Mouse (Mus musculus): ENCODE data around the gene Sptbn1.

Gene Sptbn1

GRCm38 (mm10) chr11:30211141-30211540 is 56.8 kb downstream of the Sptbn1 start:
- DNase-seq (ENCODE audit: low read depth), result no peak

DNA sequence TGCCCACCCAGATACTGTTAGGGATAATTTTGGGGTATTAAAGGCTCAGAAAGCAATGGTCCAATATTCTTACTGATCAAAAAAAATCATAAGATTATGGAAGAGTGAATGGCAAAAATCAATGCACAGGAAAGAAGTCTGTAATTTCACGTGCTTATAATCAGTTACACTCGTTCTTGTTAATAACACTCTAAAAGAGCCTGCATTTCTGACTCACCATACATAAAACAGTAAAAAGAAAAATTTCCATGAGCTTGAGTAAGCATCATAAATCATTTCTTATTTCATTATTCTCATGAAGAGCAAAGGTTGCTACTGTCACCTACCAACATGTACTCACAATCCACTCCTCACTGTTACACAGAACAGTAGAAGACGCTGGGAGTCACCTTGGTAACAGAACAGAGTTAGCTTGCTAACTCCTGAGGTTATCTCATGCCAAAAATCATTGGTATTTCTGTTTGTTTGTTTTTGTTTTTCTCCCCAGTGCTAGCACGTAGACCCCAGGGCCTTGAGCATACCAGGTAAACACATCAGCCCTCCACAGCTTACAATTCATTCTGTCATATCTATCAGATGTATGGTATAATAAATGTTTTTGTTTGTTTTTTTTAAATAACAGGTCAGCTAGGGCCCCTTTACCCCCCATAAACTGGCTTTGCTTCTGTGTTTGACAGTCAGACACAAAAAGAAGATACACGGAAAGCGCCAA is 57.7 kb downstream of the Sptbn1 start:
- no peak for DNase-seq (ENCODE audit: low read depth)

GRCm38 (mm10) chr11:30209495-30209894 is 58.5 kb downstream of the Sptbn1 start:
- DNase-seq (ENCODE audit: low read depth), result no peak

- DNase-seq (ENCODE audit: low read depth), result no peak
These were observed 63.6 kb downstream of the Sptbn1 start for GRCm38 (mm10) chr11:30204398-30204797.

DNA sequence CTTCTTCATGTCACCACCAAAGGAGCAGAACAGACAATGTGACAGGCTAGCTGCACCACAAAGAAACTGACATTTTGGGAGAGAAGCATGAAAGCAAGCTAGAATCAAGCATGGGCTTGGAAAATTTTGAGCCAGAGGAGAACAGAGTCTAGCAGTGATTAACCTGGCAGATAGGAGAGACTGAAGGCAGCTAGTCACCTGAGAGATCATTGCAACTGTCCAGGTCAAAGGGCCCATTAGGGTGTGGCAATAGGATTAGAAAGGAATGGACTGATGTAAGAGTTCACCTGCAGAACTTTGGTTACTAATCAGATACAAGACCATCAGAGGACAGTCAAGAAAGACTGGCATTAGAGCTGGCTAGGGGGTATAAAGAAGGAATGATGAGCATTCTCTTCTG is 67.6 kb downstream of the Sptbn1 start:
- no peak for DNase-seq (ENCODE audit: low read depth)

DNA sequence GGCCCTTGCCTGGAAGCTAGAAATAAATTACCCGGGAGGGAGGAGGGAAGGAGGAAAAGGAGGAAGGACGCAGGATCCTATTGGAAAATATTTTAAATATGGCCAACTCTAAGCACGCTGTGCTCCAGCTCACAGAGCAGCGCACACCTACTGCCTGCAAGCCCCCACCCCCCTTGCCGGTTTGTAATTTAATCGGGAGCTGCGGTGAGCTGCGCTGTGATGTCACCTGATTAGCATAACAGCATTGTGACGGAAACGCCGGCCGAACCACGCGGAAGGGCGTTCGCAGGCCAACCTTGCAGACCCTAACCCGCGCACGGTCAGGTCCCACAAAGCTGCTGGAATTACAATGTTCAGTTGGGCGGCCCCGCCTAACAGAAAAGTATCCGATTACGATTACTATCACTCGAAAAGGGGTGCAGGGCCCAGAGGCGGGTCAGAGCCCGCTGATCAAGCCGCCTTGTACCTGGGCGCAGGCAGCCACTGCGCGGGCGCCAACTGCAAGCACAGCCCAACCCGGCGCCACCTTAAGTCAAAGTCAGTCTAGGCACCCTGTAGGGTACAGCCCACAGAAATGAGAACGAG is 69.8 kb downstream of the Sptbn1 start:
- DNase-seq (ENCODE audit: low read depth), result peak; percentile 66

DNA sequence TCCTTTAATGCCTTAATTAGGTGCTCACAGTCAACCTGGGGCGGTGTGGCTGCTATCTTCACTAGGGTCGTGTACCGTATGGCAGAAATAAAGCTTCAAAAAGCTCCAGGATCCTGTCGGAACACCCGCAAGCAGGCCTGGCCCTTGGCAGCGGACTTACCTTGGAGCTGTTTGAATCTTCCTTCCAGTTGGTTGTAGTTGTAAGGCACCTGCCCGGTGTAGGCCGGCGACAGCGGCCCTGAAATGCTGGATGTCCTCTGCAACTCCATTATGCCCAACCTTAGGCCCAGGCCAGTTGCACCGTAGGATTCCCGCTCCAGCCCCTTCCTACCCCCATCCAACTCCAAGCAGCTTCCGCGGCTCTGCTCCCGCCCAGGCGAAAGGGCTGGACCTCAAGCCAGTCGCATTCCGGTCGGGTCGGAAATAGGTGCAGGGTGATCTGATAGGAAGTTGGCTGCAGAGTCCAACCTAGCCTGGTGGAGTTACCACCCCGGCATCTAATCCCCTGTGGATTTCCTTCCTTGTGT is 70.3 kb downstream of the Sptbn1 start:
- DNase-seq (ENCODE audit: low read depth), result no peak

- DNase-seq (ENCODE audit: low read depth), result no peak
These were observed 71.5 kb downstream of the Sptbn1 start for GRCm38 (mm10) chr11:30196368-30197070.

DNA sequence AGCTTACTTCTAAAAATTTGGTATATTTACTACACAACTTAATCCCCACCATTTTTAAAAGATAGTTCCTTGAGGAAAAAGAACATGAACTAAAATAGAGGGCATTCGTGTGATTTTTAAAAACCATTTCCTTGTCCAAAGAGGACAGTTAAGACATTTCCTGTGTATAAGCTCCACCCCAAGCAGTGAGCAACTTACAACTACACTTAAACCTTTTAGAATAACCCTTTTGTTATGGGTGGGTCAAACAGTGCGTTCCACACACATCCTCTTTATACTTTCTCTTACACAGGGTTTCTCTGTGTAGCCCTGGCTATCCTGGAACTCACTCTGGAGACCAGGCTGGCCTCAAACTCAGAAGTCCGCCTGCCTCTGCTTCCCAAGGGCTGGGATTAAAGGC is 72.2 kb downstream of the Sptbn1 start:
- DNase-seq (ENCODE audit: low read depth), result no peak

- no peak for DNase-seq (ENCODE audit: low read depth)
These were observed 73.2 kb downstream of the Sptbn1 start for GRCm38 (mm10) chr11:30194800-30195199.

DNA sequence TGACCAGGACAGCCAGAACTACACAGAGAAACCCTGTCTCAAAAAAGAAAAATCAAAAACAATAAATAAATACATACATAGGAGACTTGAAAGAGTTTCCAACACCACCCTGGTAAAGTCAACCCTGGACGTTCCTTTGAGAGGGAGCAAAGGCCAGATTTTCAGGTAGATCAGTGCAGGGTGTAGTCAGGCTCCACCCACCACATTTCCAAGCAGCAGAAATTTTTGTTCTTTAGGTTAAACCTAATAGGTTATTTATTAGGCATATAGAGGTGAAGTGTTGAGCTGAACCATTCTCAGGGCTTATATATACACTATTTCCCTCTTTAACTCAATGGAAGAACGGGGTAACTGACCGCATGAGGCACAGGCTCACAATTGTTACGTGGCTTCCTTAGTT is 77.0 kb downstream of the Sptbn1 start:
- DNase-seq (ENCODE audit: low read depth), result no peak

GRCm38 (mm10) chr11:30190119-30190518 is 77.9 kb downstream of the Sptbn1 start:
- no peak for DNase-seq (ENCODE audit: low read depth)

DNA sequence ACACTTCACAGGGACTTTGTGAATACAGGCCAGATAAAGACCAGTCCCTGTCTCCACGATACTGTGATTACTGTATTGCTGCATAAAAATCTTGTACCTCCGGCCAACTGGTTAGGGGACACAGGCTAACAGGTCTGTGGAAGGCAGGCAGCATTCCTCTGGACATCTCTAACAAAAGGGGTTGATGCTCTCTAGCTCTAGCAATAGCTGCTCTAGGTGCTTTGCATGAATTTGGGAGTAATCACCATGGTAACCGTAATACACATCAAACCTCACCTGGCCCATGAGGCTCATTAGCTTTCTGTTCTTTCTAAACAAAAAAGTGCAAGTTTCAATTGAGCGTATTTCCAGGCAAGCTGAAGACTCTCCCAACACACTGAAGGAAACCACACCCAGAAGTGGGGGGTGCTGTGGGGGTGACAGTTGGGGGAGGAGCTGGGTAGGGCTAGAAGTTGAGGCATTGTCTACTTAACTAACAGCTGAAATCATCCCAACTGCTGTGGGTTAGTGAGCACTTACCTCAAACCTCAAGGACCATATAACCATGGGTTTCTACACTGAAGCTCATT is 81.0 kb downstream of the Sptbn1 start:
- DNase-seq (ENCODE audit: low read depth), result no peak

DNA sequence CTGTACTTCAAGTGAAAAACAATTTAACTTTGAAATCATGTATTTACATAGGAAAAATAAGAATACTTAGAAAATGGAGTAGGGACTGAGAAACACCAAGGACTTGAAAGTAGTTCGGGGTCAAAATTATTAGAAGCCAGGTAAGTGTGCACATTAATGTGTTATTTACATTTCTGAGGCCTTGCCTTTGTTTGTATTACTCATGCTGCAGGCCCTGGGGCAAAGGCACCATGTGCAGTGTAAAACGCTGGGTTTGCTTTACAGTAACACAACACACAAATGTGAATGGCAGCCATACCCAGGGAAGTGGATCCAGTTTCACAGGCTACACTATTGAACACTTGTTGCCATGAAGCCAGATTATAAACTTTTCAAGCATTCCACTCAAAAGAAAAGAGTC is 83.4 kb downstream of the Sptbn1 start:
- DNase-seq (ENCODE audit: low read depth), result no peak

DNA sequence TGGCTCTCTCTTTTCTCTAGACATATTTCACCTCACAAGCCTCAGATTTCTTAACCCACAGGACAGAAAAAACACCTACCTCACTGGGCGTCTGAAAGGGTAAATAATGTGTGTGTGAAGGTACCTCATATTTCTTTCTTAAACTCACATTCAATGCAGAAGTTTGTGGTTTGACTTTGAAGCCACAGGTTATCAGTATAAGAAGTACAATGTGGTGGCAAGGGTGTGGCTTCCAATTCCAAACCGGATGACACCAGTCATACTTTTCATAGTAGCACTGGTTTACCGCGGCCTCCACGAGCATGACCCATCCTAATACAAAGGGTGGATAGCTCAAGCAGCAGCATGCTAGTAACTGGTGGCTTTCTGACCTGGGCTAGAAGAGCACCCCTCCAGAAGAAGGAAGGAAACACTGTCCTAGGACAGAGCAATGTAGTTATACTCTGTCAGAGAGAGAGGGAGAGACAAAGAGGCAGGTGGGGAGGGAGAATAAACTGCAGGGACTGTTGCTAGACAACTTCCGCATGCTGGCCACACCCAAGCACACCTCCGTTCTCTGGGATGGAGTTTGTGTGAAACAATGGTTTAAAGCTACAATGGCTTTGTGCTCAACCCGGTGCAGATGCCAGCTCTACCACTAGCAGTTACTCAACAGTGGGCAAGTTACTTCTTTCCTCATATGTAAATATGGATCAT is 85.1 kb downstream of the Sptbn1 start:
- DNase-seq (ENCODE audit: low read depth), result peak; percentile 51

DNA sequence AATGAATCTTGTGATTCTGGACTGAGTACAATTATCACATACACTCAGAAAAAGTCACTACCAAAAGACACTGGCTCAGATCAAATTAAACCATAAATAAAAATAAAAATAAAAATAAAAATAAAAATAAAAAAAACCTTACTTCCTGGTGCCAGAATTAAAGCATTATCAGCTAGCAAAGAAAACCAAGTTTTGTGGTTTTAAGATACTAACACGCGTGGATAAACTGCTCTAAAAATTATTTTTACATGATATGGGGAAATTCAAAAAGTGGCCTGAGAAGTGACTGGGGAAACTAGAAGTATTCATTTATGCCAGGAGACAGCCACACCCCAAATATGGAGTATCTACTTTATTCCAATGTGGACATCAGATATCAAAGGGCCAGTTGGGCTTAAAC is 89.8 kb downstream of the Sptbn1 start:
- DNase-seq (ENCODE audit: low read depth), result no peak

GRCm38 (mm10) chr11:30177145-30177840 is 90.7 kb downstream of the Sptbn1 start:
- DNase-seq (ENCODE audit: low read depth), result no peak

DNA sequence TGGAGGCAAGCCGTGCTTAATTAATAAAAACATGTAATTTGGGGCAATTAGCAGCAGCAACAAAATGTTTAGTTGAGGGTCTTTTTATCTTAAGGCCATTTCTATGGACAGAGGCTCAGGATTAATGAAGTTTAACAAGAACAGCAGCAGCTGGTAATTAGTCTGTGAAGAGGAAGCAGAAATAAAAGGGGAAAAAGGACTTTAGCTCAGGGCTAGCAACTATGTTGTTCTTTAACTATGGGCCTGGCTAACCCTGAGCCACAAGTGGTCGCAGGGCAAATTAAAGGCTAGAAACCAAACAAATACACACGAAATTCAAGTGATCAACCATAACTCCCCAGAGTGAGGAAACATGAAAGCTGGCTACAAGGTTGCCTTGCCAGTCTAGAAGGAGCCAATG is 91.9 kb downstream of the Sptbn1 start:
- DNase-seq (ENCODE audit: low read depth), result no peak

DNA sequence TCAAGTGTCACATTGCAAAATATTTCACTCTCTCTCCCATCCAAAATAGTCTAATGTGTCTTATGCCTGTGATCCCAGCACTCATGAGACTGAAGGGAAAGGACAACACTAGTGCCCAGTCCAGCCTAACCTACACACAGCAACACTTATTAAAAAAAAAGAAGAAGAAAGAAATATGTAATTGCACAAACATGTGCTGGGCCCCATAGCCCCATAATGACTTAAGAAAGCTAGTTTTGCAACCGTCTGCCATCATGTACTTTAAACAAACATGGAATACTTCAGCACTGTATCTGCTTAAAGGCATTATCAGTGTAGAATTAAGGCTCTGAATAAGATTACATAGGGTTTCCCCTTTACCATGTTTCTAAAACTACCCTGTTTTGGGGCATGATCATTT is 92.4 kb downstream of the Sptbn1 start:
- no peak for DNase-seq (ENCODE audit: low read depth)

DNA sequence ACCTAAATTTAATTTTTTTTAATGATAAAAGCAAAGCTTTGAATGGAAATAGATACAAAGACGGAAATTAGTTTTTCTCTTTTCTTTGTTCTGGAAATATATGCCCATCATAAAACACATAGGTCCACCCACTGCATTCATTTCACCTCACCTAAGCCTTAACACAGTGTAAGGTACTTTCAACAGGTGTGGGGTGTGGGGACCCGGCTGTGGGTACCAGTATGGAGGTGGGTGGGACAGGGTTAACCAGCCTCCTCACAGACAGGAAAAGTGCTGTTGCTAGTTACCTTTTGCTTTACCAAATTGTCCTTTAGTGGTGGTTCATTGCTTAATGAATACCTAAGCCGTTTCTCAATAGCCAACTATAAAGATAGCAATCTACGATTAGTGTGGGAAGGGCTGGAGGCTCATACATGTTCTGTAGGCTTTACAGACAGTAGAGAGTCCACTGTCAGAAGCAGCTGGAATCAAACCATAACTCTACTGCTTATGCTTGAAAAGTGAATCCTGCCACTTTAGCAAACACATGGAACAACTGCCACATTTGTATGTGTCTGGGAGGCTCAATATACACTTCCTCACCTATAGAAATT is 96.3 kb downstream of the Sptbn1 start:
- DNase-seq (ENCODE audit: low read depth), result no peak

DNA sequence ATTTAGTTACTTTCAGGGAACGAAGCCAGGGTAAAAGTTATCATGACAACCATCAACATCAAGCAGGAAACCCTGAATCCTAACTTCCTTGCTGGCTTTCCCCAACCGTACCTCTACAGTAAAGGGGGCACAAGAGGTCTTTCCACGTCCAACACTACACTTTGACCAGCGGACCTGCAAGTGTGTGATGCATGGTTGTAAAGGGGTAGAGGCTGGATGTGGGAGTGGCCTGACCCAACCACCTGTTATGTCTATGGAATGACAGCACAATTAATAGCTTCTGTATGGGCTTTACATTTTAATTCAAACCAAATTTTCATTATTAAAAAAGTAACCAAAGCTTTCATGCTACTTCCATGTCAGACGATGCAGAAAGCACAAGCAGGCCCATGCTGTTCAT is 96.8 kb downstream of the Sptbn1 start:
- DNase-seq (ENCODE audit: low read depth), result no peak

Data from c-Kit-positive CD71-negative TER-119-negative erythroid progenitor cells, embryonic 14.5 days (primary cell).